Mouse (Mus musculus): Measurements from ENCODE around the gene Plcd1.
A peak's percentile ranks its signal among the peaks of the same experiment; 100 is the strongest.

Plcd1 gene

GRCm38 (mm10) chr9:119053964-119054576 is 39.2 kb downstream of the Plcd1 start:
- no peak for DNase-seq (ENCODE audit: low spot score)

GRCm38 (mm10) chr9:119052154-119052944 is 41.0 kb downstream of the Plcd1 start, which contains the start of gene Vill:
Vill (plus strand) TSS chr9:119052778.
- DNase-seq (ENCODE audit: low spot score): no peak

- DNase-seq (ENCODE audit: low spot score): no peak
Measured at GRCm38 (mm10) chr9:119051158-119051557, 42.1 kb downstream of the Plcd1 start.

GRCm38 (mm10) chr9:119048182-119048903 is 45.0 kb downstream of the Plcd1 start:
- DNase-seq (ENCODE audit: low spot score): no peak

DNA sequence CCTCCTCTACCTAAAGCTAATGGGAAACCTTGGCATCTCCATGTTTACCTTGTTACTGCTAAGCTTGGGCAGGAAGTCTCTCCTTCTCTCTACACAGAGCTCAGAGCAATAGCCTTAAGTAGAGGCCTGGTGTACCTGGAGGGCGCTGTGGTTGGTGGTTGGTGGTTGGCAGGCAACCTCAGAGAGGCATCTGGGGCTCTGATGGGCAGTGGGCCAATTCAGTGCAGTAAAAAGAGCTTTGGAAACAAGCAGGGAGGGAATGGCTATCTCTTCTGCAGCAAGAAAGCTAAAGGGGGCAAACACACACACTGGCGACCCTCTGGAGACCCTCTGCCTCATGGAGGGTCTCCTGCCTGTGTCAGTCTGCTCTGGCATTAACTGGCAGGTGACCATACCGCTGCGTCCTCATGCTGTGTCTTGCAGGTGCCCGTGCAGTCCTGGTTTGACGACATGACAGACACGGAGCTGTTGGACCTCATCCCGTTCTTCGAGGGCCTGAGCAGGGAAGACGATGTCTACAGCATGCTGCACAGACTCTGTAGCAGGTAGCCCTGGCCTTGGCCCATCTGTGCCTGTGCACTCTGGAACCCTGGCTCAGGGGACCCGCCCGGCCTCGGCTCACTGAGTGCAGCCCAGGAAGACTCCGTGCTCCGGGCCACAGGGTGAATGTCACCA is 53.1 kb downstream of the Plcd1 start:
- DNase-seq (ENCODE audit: low spot score): no peak

GRCm38 (mm10) chr9:119038574-119038973 is 54.7 kb downstream of the Plcd1 start:
- no peak for DNase-seq (ENCODE audit: low spot score)

- DNase-seq (ENCODE audit: low spot score): no peak
Measured at GRCm38 (mm10) chr9:119037076-119037730, 56.1 kb downstream of the Plcd1 start.

GRCm38 (mm10) chr9:119035836-119036235 is 57.5 kb downstream of the Plcd1 start:
- DNase-seq (ENCODE audit: low spot score): no peak

- no peak for DNase-seq (ENCODE audit: low spot score)
Measured at GRCm38 (mm10) chr9:119034676-119035665, 58.3 kb downstream of the Plcd1 start.

GRCm38 (mm10) chr9:119034069-119034468 is 59.2 kb downstream of the Plcd1 start:
- no peak for DNase-seq (ENCODE audit: low spot score)

DNA sequence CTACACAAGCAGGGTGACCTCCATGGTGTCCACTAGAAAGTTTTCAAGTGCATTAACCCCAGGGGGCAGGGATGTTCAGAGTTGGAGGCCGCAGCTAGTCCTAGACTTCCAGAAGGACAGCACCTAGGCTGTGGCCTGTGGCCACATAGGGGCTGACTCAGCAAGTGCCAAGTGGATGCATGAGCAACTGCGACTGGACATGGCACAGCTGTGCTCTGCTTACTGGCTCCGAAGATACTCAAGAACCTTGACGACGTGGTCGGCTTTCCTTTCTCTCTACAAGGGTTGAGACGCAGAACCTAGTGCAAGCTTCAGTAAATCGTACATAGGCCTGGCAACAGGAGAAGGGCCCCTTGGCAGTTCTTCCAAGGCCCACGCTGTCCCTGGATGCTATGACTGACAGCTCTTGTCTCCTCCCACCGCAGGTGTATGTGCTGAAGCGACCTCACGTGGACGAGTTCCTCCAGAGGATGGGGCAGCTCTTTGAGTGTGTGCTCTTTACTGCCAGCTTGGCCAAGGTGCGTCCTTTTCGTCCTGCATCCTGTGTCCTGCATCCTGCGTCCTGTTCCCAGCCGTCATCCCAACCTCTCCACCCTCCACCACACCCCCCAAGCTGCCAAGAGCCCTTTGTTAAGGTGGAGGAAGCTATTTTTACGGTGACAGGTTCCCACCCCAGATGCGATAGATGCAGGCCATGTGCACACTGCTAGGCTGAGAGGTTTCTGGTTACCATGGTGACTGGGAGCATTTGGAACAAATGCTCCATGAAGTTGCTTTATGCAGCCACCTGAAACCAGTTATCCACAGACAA is 60.0 kb downstream of the Plcd1 start:
- DNase-seq (ENCODE audit: low spot score): peak; percentile 42

GRCm38 (mm10) chr9:119032538-119032937 is 60.8 kb downstream of the Plcd1 start:
- no peak for DNase-seq (ENCODE audit: low spot score)

- DNase-seq (ENCODE audit: low spot score): no peak
Measured at GRCm38 (mm10) chr9:119031772-119032171, 61.5 kb downstream of the Plcd1 start.

- DNase-seq (ENCODE audit: low spot score): no peak
Measured at GRCm38 (mm10) chr9:119031038-119031437, 62.3 kb downstream of the Plcd1 start.

GRCm38 (mm10) chr9:119029568-119029967 is 63.7 kb downstream of the Plcd1 start:
- DNase-seq (ENCODE audit: low spot score): no peak

DNA sequence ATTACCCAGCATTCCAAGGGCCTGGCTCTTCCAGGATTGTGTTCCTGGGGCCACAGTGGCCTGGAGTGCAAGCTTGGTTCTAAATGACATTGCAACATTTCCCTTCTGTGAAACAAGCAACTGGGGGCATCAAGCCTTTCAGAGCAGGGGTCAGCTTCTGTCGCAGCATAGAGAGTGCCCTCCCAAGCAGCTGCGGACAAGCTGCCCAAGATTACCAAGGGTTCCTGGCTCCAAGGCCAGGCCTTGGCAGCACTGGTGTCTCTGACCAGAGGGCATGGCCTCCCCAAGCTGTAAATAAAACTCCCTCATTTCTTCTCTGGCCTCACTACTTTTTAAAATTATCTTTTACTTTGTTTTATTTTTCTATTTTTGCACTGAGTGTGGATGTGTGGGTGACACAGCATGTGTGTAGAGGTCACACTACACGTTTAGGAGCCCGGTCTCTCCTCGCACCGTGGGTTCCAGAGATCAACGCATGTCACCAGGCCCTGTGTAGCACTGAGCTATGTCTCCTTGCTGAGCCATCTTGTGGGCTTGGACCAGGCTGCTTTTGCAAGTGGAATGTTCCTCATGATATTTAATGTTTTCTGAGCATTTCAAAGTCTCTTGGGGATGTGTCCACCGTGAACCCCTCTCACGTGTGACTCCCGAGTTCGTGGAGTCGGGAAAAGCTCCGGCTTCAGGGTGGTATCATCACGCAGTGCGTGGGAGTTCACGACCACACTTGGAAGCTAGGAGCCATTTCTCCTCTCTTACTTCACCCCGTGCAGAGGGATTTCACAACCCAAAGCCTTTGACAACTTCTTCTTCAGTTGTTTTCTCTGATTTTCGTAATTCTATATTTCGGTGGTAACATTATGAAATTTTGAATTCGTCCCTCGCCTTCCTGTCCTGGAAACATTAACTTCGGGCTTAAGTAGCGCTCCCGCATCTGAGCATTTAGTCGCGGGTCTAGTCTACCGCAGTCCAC is 64.8 kb downstream of the Plcd1 start:
- DNase-seq (ENCODE audit: low spot score): no peak

GRCm38 (mm10) chr9:119027337-119027736 is 66.0 kb downstream of the Plcd1 start:
- no peak for DNase-seq (ENCODE audit: low spot score)

DNA sequence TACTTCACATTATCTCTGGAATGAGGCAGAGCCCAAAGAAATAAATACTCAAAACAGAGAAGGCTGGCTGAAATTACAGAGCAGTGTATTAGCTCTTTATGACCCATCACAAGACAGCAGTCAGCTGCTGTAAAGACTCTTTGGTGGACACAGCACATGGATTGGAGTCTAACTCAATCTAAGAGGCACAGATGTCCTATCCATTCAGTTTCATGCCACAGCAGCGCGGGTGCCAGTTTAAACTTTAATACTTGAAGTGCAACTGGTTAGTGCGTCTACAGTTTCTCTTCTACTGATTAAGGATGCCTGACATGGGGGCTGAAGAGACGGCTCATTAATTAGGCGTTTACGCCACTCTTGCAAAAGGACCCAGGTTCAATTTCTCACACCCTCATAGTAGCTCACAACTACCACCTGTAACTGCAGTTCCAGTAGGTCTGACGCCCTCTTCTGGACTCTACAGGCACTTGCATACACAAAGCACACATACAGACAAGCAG is 67.4 kb downstream of the Plcd1 start:
- DNase-seq (ENCODE audit: low spot score): no peak

Data from layer of hippocampus, adult 9-10 months (tissue).